Mouse (Mus musculus) thymus, postnatal 10 days (tissue): ENCODE data around the gene Best3.
"Not testable (repeated sequence)": the region's sequence is repeated elsewhere in the genome, so short reads cannot be mapped to it uniquely, and the experiment has no call there.

Experiments
- DNase-seq, 2 experiments: peaks; one replicate each; pipeline ENCODE4 v3.0.0; 2021; ENCODE audit warnings: low spot score in 2 of 2

Best3 gene

DNA sequence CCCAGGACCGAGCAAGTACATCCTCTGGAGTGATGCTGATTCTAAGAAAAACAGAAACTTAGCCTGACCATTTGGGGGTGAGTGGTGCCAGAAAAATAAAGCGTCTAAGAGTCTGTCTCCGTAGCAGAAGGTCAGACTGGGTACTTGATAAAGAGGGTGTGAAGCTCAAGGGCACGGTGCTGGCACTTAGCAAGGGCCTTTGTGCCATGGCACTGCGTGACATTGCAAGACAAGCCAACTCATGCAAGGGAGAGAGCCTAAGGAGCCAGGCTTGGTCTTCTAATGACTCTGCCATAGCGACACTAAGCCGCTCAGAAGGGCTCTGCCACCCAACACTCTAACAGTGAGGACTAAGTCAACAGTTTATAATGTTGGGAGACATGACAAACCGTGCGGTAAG lies 7.3 kb upstream of the Best3 start:
- DNase-seq = no peak

DNA sequence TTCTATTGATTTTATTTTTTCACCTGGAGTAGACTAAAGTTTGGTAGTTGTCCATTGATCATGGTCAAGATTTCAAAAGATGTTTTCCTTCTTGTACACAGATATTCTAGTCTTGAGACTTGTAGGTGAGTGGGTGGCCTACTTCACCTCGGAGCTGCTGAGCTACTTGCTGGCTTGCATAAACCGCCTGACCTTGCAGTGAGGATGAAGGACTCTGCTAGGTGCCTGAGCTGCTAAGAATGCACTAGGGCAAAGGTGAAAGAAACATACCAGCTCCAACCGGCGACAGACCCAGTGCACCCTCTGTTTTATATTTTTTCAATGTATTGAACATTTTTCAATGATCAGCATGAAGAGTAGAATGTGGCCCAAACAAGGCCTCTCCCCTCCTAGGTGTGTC lies 5.8 kb upstream of the Best3 start:
- no peak for DNase-seq

DNA sequence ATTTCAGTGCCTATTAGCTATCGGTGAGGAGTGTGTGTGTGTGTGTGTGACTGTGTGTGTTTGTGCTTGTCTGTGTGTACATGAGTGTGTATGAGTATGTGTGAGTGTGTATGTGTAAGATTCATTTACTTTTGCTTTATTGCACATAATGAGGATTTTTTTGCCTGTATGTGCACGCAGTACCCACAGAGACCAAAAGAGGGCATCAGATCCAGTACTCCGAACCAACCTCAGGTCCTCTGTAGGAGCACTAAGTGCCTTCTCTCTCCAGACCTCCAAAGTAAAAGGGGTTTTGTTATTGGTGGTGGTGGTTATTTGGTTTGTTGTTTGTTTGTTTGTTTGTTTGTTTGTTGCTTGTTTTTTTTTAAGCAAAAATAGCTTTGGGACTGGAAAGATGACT lies 5.2 kb upstream of the Best3 start:
- DNase-seq = peak in 1 of 2 experiments; percentile 41

DNA sequence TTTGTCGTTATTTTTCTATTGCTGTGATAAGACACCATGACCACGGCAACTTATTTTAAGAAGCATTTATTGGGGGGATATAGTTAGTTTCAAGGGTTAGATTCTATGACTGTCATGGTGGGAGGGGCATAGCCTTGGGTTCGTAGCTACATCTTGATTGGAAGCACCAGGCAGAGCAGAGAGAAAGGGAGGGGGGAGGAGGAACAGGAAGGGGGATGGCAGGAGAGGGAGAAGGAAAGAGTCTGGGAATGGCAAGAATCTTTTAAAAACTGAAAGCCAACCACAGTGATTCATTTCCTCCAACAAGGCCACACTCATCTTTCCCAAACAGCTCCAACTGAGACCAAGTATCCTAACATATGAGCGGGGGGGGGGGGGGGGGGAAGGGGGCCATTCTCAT lies 3.6 kb upstream of the Best3 start:
- DNase-seq = no peak

DNA sequence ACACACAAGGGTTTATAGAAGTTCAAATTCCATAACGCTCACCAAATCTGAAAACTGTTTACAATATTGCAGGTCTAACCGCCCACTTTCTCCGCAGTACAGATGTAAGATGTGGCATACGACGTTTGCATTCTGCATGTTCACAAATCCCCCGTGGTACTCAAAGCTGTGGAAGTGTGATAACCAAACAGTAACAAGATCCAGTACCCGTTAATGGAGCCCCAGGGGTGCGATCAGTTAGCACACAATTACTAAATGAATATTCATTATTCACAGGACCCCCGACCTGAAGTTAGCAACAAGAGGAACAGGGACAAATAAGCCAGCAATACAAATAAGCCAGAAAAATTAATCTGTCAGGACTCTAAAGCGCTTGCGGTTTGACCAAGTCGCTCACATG lies 1.3 kb upstream of the Best3 start:
- DNase-seq = no peak

DNA sequence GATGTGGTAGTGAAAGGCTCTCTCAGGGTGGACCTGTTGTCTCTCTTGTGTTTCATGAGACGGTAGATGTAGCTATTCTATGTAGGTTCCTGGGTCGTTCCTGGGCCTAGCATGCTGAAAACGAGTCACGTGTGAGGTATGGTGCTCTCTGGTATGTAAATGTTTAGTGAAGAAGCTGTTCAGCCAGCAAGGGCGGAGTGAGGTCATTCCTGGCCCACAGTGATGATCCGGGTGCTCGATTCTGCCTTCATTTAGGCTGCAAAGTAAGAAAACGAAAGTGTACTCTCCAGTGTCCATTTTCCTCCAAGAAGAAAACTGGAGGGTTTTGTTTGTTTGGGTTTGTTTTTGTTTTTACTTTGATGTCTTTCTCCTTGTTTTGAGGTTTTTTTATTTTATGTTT lies 7.9 kb downstream of the Best3 start:
- no peak for DNase-seq

DNA sequence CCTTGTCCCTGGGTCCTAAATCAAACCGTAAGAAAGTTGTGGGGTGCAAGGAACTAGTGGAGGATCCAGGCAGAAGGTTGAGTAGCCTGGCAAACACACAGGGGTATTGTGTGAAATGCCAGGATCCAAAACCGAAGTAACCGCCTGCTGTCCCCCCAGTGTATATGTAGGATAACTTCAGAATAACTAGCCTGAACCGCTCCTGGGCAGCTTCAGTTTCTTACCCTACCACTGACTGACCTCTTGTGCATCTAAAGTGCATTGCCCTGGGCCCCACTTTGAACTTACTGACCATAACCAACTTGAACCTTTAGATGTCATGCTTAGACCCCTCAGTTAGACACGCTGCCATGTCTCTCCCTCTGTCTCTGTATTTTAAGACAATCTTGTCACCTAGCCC lies 9.0 kb downstream of the Best3 start:
- DNase-seq = no peak

DNA sequence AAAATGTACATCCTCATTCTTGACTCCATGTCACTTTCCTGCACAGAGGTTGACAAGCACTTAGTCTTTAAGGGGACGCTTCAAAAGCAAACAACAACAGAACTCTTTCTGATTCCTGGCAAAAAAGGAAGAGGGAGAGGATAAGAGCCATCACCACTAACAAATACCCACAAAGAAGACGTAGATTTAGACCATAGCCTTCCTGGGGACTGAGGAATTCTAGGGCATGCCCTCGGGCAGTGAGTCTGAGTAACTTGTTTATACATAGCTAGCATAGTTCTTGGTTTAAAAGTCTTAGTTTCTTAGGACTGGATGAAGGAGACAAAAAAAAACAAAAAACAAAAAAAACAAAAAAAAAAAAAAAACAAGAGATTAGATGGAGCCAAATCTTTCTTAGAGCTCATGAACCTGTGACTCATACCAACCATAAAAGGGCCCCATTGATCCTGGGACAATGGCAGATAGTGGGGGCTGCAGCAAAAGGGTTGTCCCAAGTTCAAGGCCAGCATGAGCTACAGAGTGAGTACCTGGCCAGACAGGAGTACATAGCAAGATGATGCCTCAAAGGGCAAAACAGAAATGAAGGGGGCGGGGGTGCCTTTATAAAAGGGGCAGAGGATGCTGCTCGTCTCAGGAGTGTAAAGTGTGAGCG lies 9.6 kb downstream of the Best3 start:
- DNase-seq = no peak

DNA sequence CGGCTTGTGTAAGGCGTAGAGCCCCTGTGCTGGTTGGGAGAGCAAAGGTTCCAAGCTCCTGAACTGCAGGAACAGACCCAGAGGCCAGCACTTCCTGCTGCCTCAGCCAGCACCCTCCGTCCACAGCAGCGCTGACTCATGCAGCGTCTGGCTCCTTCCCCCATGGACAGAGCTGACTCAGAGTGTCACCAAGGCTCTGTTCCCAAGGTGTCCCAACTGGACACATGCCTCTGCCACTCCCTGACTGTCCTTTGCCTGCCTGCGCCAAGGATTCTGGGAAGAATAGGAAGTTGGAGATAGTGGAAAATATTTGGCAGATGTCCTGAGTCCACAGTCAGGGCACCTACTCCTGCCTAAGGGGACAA lies 10.1 kb downstream of the Best3 start:
- DNase-seq = no peak

DNA sequence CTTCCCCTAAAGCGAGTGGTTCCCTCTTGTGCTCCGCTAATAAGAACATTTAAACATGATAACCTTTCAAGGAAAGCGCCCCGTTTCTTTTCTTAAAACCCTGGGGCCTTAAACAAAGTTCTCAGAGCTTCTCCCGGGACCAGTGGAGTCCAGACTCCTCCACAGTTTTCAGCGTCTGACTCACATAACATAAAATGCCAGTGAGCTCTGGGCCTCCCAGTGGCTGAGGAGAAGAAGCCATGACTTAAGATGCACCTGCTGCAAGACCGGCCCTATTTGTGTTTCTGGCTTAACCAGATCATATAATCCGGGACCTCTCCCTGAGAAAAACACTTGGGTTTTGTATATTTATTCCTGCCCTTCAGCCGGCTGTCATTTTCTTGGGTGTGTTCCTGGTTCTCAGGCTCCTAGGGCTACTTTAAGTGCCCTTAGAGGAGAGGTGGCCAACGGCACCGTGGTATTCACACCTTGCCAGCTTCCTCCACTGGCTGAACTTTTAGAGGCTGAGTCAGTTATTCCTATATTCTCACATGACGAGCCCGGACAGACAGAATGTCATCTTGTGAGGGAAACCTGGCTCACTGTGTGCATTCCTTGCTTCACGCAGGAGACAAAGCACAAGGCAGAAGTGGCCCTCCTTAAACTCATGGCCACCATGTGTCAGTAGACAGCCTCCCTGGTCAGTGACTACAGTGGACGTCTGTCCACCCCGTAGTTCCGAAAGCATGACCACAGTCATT lies 12.8 kb downstream of the Best3 start:
- DNase-seq = no peak

DNA sequence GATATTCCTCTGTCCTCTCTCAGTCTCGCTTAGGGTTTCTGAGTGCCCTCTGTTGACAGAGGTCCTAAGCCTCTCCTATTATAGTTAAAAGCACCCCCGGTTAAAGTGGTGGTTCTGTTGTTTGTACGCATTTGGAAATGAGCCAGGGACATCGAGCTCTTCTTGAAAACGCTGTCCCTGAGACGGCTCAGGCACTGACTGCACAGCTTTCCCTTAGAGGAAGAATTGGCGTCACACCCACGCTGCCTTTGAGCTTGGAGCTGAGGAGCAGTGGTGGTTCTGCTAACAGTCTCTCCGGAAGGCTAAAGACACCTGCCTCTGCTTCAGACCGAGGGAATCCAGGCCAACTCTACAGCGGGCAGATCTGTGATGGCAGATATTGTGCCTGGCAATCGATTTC lies 14.9 kb downstream of the Best3 start:
- DNase-seq = no peak

DNA sequence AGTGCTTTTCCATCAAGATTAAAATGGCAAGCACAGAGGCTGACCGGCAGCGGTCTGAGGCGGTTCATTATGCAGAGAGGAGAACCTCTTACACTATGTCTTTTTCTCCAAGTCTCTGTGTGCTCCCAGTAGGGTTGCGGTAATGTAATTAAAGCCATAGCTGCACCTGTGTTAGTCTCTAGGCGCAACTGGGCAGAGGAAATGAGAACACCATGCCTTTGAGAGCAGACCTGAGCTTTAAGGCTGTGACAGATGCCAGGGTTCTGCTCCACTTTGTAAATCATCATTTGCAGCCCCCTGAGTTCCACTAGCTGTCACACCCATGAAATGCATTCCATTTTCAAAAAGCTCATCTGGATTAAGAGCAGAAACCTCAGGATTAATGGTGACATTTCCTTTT lies 18.6 kb downstream of the Best3 start:
- no peak for DNase-seq

DNA sequence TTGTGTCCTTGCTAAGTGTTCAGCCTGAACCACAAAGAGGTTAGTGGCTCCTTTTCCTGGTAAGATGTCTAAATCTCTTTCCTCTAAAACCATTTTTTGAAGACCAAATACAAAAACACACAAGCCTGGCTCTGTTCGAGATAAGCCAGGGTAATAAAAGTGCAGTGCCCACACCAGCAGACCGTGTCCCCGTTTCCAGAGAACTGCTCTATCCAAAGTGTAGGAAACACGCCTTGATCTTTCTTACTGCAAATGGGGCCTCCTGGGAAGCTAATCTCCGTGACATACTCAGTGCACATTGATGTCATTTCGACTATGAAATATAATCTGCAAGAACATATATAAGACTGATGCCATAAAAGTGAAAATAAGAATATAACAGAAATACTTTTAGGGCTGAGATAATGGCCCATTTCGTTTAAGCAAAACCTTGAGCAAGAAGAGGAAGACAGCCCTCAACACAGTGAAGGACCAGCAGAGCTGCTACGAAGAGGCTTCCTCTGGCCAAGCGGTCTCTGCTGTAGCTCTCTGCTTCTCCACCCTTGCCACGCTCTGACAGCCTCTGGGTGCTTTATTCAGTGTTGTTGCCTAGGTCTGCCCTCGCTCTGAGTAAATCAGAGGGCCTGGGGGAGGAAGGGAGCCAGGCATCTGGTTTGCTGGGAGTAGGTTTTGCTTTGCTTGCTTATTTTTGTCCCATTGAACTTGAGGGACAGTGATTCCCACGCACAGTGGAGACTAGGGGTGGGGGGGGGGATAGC lies 19.8 kb downstream of the Best3 start:
- DNase-seq = no peak

DNA sequence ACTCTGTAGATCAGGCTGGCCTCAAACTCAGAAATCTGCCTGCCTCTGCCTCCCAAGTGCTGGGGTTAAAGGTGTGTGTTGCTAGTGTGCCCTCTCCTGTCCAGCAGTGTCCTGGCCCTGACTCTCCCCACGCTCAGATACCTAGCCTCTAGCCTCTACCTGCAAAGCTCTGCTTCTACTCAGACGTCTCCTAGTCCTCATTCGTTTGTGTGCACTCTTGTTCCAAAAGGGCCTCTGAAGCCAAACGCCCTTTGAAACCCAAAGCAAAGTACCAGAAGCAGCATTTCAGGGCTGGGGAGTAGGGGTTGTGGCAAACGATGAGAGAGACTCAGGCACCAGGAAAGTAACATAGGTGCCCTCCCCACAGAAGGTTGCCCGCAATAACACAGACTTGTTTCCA lies 23.6 kb downstream of the Best3 start:
- no peak for DNase-seq

DNA sequence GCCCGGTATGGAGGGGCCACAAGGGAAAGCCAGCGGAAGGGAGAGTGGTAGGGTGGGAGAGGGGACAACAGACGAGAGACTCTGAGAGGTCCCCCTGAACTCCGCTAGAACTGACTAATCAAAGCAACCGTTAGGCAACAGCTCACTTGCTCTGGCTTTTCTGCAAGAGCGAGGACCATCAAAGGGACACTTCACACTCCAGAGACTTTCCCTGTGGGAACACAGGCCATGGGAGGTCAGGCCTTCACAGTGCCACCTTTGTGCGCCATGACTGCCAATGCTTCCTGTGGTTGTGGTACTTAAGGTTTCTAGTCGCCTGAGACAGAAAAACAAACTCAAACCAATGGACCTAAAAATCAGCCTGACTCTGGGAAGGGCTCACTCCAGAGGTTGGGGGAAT lies 24.9 kb downstream of the Best3 start:
- no peak for DNase-seq

DNA sequence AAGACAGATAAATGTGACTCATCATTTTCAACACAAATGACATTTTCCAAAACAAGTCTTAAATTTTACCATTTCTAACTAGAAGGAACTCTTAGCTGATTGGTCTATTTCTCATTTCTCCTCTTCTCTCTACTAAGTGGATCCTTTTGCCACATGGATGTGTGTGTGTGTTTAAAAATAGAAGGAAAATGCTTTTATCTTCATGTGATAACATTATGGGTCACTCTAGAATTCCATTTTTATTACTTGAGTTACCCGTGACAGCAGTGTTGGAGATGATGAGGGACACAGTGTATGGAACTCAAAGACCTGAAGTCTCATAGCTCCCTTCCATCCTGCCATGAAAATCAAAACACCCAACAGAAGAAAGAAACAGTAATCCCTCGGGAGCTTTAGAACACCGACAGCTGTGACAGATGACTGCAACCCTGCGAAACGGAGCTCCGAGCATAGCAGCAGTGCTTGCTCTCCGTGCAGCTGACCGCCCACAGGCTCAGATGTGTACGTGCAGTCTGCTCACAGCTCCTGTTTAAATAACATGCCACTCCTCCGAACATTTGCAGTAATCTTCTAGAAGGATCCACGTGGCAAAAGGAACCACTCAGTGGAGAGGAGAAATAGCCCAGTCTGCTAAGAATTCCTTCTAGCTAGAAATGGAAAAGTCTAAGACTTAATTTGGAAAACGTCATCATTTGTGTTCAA lies 27.7 kb downstream of the Best3 start:
- no peak for DNase-seq

DNA sequence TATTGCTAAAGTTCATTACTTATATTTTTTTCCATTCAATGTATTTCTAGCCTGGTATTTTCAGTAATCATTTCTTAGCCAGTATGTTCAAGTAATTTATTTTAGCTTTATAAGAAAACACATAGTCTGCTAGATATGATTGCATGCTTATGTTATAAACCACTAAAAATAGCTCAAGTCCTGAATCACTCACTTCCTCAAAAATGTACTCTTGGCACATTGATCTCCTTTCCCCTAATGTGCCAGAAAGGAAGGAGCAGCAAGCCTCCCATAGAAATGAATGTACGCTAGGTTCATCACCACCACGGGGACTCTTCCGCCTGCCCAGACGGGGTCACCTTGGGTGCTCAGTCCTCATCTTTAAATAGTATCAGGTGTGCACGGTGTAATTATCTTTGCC lies 28.5 kb downstream of the Best3 start:
- DNase-seq = no peak

DNA sequence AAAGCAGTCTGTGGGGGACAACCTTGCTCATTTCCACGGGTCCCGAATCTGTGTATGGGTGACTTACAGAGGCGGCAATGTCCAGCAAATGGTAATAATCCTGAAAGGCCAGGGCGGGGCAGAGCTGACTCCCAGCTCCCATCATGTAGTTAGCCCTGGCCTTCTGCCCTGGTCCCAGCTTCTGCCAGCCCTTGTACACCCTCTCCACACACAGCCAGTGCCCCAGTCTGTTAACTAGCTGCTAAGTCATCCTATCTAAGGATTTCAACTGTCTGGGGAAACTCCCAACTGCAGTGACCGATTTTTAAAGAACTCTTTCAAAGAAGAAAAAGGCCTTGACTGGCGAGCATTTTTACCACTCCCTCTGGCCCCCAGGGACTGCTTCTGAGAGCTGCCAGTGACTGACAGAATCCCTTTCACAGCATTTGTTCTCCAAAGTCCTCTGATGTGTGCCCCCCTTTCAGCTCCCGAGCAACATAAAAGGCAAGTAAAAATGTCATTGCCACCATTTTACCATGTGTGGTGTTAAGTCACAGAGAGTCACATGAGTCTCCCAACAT lies 32.2 kb downstream of the Best3 start:
- no peak for DNase-seq

DNA sequence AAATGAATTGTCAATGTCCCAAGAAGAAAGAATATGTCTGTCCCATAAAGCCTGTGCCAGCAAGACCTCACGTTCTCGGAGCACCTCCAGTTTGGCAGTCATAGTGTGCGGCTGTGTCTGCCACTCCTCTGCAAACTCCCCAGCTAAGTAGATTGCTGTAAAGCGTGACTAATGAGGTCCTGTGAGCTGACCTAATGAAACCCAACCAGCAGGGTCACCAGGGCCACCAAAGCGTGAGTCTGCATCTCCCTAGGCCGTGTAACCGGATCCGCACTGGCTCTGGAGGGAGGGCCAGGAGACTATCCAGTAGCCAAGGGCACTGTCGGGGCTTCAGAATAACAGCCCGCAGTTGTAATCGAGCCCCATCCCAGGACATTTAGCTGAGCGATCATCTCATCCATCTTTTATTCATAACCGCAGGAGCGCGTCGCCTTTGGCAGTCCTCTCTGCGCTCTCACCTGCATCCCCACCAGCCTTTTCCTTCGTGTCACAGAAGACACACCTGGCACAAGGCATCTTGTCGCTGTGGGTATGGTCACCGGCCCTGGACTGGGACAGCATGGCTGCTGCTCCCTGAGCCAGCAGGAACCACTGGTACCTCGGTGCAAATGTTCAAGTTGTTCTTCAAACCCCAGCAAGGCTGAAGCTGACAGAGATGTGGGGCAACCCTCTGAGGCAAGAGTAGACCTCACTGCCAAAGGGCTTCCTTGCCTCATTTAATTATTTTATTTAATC lies 35.1 kb downstream of the Best3 start:
- DNase-seq = no peak

DNA sequence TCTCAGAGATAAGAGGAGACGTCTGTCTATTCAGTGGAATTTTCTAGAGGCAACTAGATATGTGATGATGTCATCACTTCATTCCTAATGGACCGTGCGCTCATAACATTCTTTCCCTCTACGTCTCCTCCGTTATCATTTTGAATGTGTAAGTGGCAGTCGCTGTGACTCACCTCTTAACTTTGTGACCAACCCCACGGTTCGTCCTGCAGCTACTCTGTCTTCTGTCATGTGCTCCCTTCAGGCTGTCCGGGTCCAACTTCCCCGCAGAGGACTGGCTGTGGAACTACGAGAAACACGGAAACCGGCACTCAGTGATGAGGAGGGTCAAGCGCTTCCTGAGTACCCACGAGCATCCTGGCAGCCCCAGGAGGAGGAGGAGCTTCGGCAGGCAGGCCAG lies 37.6 kb downstream of the Best3 start:
- no peak for DNase-seq

DNA sequence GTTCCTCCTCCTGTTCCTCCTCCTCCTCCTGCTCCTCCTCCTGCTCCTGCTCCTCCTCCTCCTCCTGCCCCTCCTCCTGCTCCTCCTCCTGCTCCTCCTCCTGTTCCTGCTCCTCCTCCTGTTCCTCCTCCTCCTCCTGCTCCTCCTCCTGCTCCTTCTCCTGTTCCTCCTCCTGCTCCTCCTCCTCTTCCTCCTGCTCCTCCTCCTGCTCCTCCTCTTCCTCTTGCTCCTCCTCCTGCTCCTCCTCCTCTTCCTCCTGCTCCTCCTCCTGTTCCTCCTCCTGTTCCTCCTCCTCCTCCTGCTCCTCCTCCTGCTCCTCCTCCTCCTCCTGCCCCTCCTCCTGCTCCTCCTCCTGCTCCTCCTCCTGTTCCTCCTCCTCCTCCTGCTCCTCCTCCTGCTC lies 39.7 kb downstream of the Best3 start:
- DNase-seq = not testable (repeated sequence)

DNA sequence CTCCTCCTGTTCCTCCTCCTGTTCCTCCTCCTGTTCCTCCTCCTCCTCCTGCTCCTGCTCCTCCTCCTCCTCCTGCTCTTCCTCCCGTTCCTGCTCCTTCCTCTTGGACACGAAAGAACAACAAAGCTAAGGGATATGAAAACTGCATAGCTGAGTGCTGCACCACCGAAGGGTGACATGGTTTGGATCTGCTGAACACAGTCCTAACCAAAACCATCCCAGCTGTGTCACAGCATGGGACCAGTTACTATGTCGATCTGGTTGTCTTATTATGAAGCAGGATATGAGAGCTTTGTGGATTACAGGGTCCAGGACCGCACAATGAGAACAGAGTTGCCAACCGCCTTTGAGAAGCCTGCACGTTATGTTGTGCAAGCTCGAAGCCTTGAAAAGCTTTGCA lies 40.1 kb downstream of the Best3 start:
- no peak for DNase-seq
